Mouse (Mus musculus) layer of hippocampus, postnatal 36 days (tissue): ENCODE results near the gene Btrc. TPM values are rescaled to one million over a fixed set of nuclear protein-coding genes. Genes with fewer than 3 reads are reported as not detected.

Experiments used
- DNase-seq, 2 experiments: peaks; one replicate each; pipeline ENCODE4 v3.0.0; 2022
- total RNA-seq, 2 experiments: library from RNA; stranded (reverse); gene quantifications; 2 replicates each; pipeline ENCODE4 v1.2.3; 2021

The Btrc gene
- total RNA-seq, 2 experiments from 2014 or later, result 90.8 to 98.2 TPM

DNA sequence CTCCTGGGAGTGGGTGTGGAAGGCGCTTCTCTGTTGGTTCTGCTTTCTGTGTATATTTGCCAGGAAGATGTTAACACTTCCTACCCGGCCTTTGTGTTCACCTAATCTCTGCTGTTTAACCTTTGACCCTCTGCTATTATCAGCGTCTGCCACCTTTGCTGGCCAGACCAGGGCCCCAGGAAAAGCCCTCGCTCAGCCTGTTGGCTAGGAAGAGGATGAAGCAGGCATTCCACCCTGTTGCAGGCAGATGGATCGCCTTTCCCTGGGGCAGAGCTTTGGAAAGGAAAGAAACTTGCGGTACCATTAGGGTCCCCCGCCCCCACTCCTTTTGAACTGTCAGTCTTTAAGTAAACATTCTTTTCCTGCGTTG is 212.1 kb downstream of the Btrc start:
- DNase-seq, result no peak

DNA sequence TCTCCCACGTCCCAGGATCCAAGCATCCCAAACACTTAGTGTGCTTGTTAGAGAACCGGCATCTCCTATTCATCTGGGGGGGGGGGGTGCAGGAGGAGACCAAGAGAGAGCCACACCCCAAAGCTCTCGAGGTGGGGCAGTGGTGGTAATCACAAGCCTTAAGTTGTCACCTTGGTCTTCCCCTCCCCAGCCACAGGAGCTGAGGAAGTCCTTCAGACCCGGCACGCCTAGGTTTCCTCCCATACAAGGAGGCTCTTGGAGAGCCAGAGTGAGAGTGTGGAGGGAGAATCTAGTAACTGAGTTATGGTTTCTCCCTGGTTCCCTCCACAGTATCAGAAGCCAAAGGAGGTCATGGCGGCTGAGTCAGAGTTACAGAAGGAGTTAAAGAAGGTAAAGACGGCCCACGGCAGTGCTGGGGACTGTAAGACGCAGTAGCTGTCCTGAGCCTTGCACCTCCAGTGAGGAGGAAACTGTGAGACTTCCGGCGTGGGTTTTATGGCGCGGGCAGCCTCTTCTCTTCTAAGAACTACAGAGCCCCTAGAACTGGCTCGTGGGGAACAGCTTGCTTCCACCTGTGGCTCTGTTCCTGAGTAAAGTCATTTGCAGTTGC is 213.7 kb downstream of the Btrc start:
- DNase-seq, result no peak

- no peak for DNase-seq
These were observed 215.4 kb downstream of the Btrc start for GRCm38 (mm10) chr19:45578976-45579375.

DNA sequence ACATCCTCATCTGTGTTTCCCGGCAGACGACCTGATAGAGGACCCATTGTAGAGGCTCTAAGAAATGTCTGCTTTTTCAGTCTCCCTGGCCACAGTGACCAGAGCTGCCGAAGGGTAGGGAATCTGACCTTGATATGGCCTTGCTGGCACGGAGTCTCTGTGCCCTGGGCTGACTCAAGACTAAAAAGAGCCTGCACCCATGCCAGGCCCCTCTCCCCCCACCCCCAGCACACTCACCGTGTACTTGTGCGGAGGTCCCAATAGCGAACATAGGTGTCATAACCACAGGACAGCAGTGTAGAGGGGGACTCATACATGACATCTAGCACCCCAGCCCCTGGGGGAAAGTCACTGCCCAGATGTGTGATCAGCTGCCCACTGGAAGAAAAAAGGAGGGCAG is 215.9 kb downstream of the Btrc start:
- no peak for DNase-seq

Other genes with a start within 250 kb of the Btrc start
- gene Tlx1, start 213.1 kb upstream of the Btrc start, total RNA-seq, result not detected
- gene Lbx1, start 127.9 kb upstream of the Btrc start, total RNA-seq, result not detected
- 1 to 10 TPM; 8.5 to 9.3 TPM for gene Poll, start 196.8 kb downstream of the Btrc start, total RNA-seq
- 10 to 100 TPM; 52.5 to 66.0 TPM for gene Gm17018, start 196.9 kb downstream of the Btrc start, total RNA-seq